Mouse (Mus musculus): Measurements from ENCODE around the gene Myo1b.

The Myo1b gene

DNA sequence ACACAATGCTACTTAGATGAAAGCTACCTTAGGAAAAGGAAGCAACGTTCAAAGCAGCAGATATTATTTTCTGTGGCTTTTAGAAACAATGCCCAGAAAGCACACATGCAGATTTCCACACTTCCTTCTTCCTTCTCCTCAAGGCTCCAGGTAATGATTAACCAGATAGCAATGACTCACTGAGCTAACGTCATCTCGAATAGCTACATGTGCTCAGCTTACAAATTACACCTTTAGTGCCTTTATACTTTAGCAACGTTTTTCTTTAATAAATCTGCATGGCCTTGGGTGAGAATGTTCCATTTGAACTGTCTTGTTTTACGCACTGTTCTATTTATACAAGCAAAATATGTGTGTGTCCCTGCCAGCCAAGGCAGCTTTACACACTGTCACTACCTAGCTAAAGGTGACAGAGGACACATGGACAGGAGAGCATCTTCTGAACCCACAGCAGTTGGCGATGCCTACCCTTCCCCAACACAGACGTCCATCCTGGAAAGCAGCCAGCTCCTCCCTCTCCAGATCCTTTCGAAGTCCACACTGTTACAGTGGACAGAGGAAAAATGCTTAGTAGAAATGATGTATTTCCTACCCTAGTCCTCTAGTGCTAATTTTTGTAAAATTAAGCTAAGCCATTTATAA lies 66.2 kb downstream of the Myo1b start:
- DNase-seq (ENCODE audit: low read depth, low spot score) = no peak

DNA sequence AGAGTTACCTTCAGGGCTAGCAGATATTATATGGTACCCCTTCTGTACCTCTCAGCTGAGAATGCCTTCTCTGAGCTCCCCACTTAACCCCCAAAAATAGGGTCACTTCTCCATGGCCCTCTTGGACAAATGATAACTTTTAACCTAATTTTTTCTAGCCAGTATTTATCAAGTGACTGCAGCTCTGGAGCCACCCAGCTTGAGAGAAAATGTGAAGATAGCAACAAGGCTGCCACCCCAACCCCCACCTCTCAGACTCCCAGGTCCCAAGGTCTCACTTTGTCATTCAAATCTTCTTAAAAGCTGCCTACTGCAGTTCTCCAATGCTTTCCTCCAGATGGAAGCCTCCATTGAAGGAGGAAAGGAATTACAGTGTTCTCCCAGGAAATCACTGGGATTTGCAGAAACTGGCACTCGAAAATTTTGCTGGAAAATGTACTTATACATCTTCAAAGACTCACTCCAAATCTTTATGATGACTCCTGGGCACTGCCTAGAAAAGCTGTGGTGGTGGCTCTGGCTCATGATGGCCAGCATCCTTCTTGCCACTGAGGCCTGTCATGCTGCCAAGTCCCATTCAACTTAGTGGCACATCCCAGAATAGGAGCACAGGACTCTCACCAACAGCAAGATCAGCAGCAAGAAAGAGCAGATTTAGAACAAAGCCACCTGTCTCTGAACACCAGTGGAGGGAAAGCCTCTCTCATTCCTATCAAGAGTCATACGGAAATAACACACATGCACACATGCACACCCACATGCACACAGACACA lies 70.4 kb downstream of the Myo1b start:
- DNase-seq (ENCODE audit: low read depth, low spot score) = no peak

DNA sequence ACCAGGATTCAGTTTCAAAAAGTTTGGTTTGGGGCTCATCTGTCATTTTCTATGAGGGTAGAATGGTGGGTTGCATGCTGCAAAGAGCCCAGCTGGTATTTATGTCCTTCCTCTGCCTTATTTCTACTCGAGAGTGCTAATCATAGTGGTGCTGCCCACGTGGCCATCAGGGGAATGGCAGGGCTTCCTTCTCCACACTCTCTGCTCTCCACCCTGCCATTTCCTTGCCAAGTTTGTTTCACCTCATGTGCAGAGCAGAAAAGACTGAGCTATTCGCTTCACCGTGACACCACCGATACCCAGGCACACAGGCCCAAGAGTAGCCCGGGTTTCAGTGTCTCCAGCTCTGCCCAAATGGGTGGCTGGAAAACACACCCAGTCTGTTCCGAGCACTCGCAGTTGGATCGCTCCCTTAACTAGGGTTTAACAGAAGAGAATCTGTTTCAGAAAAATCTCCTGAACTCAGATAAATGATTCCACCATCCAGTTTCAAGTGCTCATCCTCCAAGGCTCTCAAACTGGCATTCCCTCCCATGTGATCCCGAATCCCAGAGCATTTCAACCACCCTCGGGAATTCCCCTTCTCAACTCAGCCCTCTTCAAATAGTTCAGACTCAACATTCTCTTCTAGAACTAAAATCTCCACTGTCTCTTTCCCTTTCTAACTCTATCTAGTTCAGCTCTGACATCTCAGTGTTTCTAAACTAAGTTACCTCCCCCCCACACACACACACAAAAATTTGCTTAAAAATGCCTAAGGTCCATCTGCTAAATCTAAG lies 77.8 kb downstream of the Myo1b start:
- no peak for DNase-seq (ENCODE audit: low read depth, low spot score)

DNA sequence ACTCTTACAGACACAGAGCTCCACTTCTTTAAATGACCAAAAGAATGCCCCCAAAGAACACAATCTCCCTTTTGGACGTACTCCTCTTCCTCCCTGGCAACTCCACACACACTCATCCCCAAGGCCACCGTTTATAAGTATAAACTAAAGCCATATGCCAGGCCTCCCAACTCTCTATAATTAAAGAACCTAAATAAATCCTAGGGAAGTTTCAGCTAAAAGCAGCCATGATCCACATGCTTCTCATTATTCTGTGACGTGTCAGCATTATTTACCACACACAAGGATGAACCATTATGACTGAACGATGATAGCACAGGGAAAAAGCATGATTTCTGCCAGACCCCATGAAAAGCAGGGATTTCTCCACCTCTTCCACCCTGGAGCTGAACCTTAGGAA lies 78.6 kb downstream of the Myo1b start:
- no peak for DNase-seq (ENCODE audit: low read depth, low spot score)

DNA sequence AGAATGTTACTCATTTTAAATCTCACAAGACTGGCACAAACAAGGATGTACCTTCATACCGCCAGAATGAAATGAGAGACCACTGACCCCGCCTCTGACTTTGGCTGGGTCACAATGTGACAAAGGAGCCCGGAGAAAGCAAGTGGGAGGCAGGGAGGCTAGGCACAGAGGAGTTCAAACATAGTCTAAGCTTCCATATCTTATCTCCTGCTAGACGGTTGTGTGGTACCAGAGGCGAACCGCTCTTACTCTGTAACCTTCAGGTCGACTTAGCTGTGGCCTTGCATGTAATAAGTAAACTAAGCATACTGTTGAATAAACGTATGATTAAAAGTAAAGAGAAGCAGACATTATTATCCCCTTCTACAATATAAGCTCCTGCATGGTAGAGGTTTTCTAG lies 80.1 kb downstream of the Myo1b start:
- DNase-seq (ENCODE audit: low read depth, low spot score) = no peak

DNA sequence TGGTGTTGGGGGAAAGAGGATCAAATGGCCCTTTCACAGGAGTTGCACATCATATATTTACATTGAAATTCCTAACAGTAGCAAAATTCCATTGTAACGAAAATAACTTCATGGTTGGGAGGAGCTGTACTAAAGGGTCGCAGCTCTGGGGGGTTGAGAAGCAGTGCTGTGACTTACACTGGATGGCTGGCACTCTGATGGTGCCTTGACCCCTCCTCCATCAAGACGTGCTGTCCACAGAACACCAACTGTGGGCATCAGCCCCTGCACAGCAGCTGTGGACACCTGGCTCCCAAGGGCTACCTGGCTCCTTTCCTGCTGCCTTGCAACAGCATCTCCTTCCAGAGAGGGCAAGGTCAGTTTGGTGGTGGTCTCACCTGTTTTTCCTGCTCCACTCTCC lies 81.8 kb downstream of the Myo1b start:
- no peak for DNase-seq (ENCODE audit: low read depth, low spot score)

DNA sequence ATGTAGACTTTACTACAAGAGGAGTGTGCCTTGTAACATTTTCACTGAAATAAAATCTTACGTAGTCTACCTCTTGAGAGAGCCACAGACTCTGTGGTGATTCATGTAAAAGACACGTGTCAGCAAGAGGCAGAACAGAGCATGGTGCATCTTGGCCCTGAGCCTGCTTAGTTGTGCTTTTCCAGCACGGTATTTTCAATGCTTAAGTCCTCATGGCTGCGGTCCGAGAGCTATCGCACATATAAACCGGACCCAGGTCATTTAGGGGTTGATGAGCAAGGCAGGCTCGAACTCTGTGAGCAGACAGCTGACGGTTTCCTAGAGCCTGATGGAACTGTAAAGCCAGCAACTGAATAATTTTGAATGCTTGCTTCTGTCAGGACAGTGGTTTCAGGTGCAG lies 86.5 kb downstream of the Myo1b start:
- DNase-seq (ENCODE audit: low read depth, low spot score) = no peak

DNA sequence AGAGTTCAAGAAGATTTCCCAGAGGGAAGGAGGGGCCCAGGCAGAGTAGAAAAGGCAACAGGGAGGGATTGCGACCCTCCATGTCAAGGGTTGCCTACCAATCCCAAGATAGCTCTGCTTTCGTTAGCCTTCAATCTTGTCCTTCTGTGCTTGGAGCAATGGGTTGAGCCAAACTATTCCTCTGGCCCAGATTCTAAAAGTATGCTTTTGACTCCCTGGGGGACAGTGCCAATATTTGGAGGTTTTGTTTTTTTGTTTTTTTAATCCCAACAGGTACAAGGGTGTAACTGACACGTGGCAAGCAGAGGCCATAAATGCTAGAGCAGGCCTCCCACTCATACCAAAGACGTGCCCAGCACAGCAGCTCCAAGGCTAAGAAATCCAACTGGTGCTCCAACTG lies 93.3 kb downstream of the Myo1b start:
- no peak for DNase-seq (ENCODE audit: low read depth, low spot score)

DNA sequence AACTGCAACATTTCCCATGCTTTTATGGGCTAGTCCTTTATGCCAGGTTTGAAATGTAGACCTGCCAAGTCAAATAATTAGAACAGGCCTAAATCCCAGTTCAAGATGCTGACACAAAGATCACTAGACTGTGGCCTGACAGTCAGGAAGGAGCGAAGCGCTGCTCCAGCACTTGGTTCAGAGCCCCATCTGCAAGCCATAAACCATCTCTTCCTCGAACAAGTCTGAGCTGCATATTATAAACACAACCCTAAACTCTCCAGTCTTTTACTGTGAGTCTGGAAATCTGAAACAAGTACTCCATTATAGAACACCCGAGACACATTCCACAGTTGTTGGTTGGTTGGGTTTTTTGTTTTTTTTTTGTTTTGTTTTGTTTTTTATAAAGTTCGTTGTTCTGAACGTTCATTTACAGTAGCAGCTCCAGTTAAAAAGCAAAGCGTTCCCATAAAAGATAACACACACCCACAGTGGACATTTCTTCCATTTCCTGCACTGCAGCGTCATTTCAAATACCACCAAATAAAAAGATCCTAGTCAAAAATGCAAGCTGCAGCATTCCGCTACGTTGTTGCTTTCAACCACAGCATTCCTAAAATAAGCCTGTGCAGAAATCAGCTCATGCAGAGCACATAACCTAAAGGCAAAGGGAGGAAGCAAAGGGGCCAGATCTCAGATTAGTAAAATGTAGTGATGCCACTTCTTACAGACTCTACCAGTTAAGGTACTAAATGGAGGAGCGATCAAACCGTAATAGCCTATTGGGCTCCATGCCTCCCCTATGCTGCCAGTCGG lies 94.0 kb downstream of the Myo1b start:
- no peak for DNase-seq (ENCODE audit: low read depth, low spot score)

DNA sequence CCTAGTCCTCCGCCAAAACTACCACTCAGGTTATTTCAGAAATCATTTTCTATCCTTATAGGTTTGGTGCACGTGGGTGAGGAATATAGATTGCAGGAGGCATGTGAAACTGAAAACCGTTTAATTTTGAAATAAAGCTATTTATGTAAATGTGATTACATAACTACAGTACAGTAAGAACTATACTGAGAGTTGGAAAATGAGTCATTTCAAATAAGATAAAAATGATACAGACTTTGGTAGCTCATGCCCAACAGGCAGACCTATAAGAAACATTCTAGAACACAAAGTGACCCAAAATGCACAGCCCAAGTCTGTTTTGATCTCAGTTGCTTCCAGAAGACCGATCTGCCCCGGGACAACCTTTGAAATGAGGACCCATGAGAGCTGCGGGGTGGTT lies 95.4 kb downstream of the Myo1b start:
- DNase-seq (ENCODE audit: low read depth, low spot score) = peak; percentile 7

DNA sequence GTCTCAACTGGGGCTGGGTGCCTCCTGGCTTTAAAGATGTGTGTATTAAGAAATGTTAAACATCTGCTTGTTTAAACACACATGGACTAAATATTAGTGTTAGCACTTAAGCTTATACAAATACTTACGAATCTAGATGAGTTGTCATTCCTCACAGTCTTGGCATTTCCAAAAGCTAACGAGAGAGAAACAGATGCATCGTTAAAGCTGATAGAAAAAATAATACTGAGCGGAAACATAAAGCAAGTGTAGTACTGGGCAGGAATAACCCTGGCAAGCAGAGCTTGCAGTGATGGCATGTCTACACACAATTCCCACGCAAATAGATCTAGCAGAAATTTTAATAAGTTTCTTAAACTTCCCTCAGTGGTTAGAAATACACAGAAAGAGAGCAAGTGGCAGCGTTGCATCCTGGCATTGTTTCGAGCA lies 95.8 kb downstream of the Myo1b start:
- DNase-seq (ENCODE audit: low read depth, low spot score) = no peak

DNA sequence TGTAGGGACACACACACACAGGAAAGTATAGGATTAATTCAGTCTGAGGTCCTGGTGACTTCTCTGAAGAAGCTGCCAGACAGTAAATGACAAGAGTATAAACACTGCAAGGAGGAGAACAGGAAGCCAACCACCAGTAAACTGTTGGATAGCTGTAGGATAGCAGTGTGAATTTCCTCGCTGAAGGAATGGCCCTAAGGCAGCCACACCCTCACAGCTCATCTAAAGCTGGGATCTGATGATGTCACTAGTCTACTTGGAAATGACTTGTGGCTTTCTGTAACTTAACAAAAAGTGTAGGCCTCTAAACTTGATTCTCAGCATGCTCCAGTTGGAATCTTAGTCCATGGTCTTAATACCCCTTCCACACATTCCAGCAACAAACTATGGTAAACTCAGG lies 100.2 kb downstream of the Myo1b start:
- DNase-seq (ENCODE audit: low read depth, low spot score) = no peak

DNA sequence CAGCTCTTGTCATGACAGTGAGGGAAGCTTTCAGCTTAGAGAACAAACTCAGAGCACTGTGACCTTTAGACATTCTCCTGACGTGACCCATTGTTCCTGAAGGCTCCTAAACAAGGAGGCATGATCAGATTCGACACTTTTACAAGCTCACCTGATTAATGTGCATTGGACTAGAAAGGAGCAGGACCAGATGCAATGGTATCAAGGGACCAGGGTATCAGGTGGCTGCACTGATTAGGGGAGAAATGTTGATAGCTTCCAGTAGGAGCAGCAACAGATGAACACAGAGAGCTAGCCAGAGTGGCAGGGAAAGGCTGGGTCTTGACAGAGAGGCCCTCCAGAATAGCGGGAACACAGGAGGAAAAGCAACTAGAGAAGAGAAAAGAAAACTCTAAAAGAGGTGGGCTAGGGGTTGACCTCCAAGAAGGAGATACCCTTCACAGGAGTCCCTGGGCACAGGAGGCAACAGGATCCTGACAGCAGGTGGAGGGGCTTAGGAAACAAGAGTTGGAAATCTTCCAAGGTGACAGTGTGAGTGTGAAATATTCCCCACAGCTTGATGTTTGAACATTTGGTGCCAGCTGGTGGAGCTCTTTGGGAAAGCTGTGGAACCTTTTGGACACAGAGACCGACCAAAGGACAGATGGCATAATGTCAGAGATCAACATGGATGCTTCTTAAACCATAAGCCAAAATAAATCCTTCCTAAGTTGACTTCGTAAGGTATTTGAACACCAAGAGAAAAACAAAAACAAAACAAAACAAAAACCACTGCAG lies 100.8 kb downstream of the Myo1b start:
- DNase-seq (ENCODE audit: low read depth, low spot score) = no peak

DNA sequence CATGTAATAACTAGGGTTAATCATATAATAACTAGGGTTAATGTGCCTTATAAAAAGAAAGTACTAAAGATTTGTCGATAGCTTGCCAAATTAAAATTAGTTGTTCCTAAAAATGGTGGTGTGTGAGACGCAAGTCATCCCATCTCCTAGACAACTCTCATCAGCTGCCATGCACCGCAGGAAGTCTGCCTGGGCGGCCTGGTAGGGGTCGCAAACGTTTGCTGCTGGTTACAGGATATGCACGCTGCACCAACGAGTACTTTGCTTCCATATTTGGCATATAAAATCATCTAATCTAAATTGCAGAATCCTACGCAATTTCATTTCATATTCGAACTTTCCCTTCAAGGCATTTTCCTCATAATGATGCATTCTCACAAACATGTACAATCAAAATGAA lies 107.0 kb downstream of the Myo1b start:
- no peak for DNase-seq (ENCODE audit: low read depth, low spot score)

DNA sequence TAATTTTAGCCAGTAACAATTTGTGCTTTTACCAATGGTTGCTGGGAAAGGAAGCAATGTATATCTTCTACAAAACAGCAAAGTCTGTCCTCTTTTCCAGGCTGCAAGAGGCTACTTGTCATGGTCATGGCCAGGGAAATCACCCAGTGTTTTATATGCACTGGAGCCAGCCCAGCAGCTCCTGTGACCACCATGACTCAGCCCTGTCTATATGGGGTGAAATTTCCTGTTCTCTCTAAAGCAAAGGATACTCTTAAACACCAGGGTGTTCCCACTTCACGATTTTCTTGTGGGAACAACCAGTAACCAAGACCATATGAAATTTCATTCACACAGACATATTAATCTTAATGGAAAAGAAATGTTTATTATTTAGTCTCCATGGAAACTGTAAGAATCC lies 107.6 kb downstream of the Myo1b start:
- DNase-seq (ENCODE audit: low read depth, low spot score) = no peak

DNA sequence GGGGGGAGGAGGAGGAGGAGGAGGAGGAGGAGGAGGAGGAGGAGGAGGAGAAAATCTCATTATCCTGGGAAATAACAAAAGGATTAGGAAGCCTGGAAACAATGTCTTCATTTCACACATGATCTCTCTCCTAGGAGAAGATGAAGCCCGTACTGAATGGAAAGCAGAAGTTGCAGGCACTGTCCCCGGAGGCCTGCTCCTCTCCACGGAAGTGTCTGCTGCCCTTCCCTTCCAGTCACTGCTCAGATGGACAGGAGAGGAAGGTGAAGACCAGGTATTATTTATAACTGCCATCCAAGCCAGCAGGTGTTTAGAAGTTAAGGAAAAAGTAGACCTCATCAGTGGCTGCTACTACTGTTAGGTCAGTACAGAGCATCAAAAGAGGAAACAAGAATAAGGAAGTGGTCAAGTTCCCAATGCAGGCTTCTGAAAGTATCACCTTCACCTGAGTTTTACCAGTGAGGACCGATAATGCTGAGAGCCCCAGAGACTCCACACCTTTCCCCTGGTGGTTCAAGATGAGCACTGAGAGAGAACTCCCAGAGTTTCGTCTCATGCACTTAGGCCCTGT lies 110.7 kb downstream of the Myo1b start:
- no peak for DNase-seq (ENCODE audit: low read depth, low spot score)

DNA sequence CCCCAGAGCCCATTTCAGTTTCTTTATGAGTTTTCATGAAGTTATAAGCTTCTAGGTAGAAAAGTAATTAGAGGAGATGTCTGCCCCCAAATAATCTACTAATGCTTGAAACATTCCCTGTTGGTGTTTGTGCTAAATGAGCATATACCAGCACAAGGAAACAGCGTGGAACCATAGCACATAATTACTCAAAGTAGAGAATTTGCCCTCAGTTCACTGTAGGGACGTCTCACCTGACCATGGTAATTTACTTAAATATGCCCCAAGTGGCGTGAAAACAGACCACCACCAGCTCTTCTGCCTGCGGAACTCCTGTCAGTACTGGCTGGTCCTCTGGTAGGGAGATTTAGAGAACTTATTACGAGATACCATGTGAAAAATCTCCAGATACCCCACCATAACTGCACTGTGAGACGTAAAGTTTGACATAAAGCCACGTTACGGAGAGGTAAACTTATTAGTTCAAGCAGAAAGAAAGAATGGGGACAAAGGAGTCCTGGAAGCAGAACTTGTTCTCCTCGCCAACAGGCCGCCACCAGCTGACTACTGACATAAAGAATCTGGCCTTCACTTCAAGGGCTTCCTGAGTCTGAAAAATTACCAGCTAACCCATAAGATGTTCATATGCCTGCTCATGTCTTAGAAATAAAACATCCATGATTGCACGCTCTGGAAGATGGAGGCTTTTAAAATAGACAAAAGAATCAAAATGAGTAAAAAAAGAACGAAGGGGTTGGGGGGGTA lies 111.4 kb downstream of the Myo1b start:
- no peak for DNase-seq (ENCODE audit: low read depth, low spot score)

DNA sequence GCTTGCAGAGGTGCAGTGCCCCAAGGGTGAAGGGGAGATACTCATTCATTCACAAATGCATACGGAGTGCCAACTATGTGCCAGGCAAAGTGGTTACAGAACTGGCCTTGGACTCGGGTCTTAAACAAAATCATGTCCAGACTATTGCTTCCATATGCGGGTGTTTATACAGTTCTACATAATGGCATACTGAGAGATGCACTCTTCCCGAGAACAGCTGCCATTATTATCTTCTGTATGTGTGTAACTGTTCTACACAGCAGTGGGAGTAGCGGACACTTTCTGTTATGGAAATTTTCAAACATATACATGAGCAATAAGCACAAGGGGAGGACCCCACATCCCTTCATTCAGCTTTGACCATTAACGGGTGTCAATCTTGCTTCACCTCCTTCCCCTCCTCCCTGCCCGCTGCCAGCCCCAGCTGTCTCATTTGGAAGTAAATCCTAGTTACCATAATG lies 117.8 kb downstream of the Myo1b start:
- DNase-seq (ENCODE audit: low read depth, low spot score) = no peak

DNA sequence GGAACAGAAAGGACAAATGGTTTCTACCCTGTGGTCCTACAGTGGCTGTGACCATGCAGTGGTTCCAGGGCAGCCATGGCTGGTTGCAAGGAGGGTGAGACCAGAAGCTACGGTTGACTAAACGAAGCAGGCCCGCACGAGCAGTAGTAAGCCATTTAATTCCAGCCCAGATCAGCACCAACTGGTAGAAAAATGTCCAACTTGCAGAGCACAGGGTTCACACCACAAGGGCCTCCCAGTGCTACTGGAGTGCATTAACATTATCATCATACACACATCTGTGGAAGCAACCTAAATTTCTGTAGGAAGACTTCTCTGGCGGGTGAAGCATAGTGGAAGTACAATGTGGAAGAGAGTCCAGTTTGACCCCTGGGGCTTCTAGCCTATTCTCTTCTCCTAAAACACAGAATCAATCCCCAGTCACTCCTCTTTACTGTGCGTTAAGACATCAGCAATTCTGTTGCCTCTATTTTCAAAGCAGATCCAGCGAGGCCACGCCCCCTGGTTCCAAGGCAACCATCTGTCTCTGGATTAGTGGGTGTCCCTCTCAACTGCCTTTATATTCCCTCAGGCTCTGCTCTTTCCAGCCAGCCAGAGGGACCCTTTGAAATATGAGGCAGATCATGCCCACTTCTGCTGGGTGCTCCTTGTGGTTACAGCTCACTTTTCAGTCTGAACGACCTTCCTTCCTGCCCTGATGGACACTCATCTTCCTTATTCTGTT lies 120.1 kb downstream of the Myo1b start:
- DNase-seq (ENCODE audit: low read depth, low spot score) = no peak

Measured in CD4-positive, CD25-positive, alpha-beta regulatory T cell, adult 2 months (primary cell).